Mouse (Mus musculus) brain, embryonic 14.5 days (tissue): Measurements from ENCODE around the gene Mdc1. TPM values are rescaled to one million over a fixed set of nuclear protein-coding genes. Genes with fewer than 3 reads are reported as not detected.

Source experiments
- DNase-seq: peaks from one replicate; pipeline ENCODE4 v3.0.0-alpha.2; 2011; ENCODE audit warnings: low read depth
- CTCF ChIP-seq: fragments of 200-500 bp; IDR thresholded peaks from 2 replicates; pipeline ENCODE4 v1.5.1; 2012; ENCODE audit warnings: inconsistent platforms, mild to moderate bottlenecking, moderate library complexity, borderline replicate concordance; ENCODE audit not compliant: insufficient read depth, insufficient read length; ENCODE audit errors: extremely low read depth
- POLR2A ChIP-seq: fragments of 200-500 bp; IDR thresholded peaks from 2 replicates; pipeline ENCODE4 v1.6.1; 2012; ENCODE audit warnings: mild to moderate bottlenecking, inconsistent platforms, borderline replicate concordance; ENCODE audit not compliant: poor library complexity, insufficient read depth, insufficient read length, severe bottlenecking; ENCODE audit errors: extremely low read depth
- polyA plus RNA-seq: library from polyadenylated mRNA; depleted of rRNA; stranded (reverse); fragments of >200 nt; gene quantifications from 2 replicates; pipeline ENCODE4 v1.2.3, GENCODE M21; 2012

The Mdc1 gene
- polyA plus RNA-seq, 1 experiment = 23.7 TPM

GRCm38 (mm10) chr17:35870151-35870883 lies 29.0 kb downstream of the Mdc1 start:
- DNase-seq = no peak
- no peak for TF ChIP-seq POLR2A
- TF ChIP-seq CTCF = no peak

GRCm38 (mm10) chr17:35870884-35871696 lies 29.8 kb downstream of the Mdc1 start:
- TF ChIP-seq CTCF = peak; percentile 55; the same call in 1 of the 2 replicates
- no peak for TF ChIP-seq POLR2A
- no peak for DNase-seq

- no peak for TF ChIP-seq POLR2A
- TF ChIP-seq CTCF = peak; percentile 97
- peak; percentile 90 for DNase-seq
Measured at GRCm38 (mm10) chr17:35873774-35874519, 32.6 kb downstream of the Mdc1 start.

- no peak for TF ChIP-seq CTCF
- no peak for TF ChIP-seq POLR2A
- DNase-seq = no peak
Measured at GRCm38 (mm10) chr17:35874721-35875120, 33.4 kb downstream of the Mdc1 start.

- DNase-seq = peak; percentile 99
- peak; percentile 35; the same call in 1 of the 2 replicates for TF ChIP-seq POLR2A
- peak; percentile 75 for TF ChIP-seq CTCF
Measured at GRCm38 (mm10) chr17:35879245-35880057, 38.1 kb downstream of the Mdc1 start, which contains the start of gene Dhx16. Dhx16 (plus strand) TSS chr17:35879819.

GRCm38 (mm10) chr17:35882924-35883323 lies 41.6 kb downstream of the Mdc1 start:
- TF ChIP-seq CTCF (no peak), POLR2A (no peak)

GRCm38 (mm10) chr17:35883777-35884176 lies 42.5 kb downstream of the Mdc1 start:
- DNase-seq = no peak
- TF ChIP-seq CTCF = no peak
- TF ChIP-seq POLR2A = no peak

More at GRCm38 (mm10) chr17:35882924-35883323, 41.6 kb downstream of the Mdc1 start:
- DNase-seq = no peak

GRCm38 (mm10) chr17:35887725-35888124 lies 46.4 kb downstream of the Mdc1 start:
- no peak for DNase-seq
- TF ChIP-seq POLR2A = no peak
- no peak for TF ChIP-seq CTCF

- no peak for TF ChIP-seq CTCF
- peak; percentile 61 for TF ChIP-seq POLR2A
- DNase-seq = peak; percentile 97
Measured at GRCm38 (mm10) chr17:35896781-35897643, 55.7 kb downstream of the Mdc1 start, which contains the start of gene 2310061I04Rik. 2310061I04Rik (minus strand) TSS chr17:35897431.

GRCm38 (mm10) chr17:35897644-35898573 lies 56.6 kb downstream of the Mdc1 start:
- no peak for TF ChIP-seq CTCF
- no peak for TF ChIP-seq POLR2A
- DNase-seq = no peak

- DNase-seq = no peak
- TF ChIP-seq POLR2A (no peak), CTCF (no peak)
Measured at GRCm38 (mm10) chr17:35900636-35901035, 59.3 kb downstream of the Mdc1 start.
